Mouse (Mus musculus) liver, adult 2 months (tissue): ENCODE results near the gene Tek. TPM values are rescaled to one million over a fixed set of nuclear protein-coding genes. Genes with fewer than 3 reads are reported as not detected.

ENCODE experiments used
- DNase-seq: peaks from one replicate; pipeline ENCODE4 v3.0.0-alpha.2; 2011; ENCODE audit warnings: low read depth, low spot score; ENCODE audit errors: extremely low read depth
- H3K27ac ChIP-seq: fragments of 200-500 bp; replicated peaks from 2 replicates; pipeline ENCODE4 v1.5.1; 2012; ENCODE audit warnings: low read depth, mild to moderate bottlenecking, control low read depth, inconsistent platforms, low read length; ENCODE audit not compliant: insufficient read depth
- H3K27me3 ChIP-seq: fragments of 200-500 bp; 2 replicates; pipeline ENCODE4 v1.6.1; 2012; ENCODE audit warnings: mild to moderate bottlenecking, moderate library complexity, low read length, inconsistent platforms; ENCODE audit not compliant: control insufficient read depth, insufficient read depth
- H3K36me3 ChIP-seq: fragments of 200-500 bp; 2 replicates; pipeline ENCODE4 v1.6.1; 2012; ENCODE audit warnings: low read length, inconsistent platforms; ENCODE audit not compliant: control insufficient read depth, insufficient read depth
- H3K4me1 ChIP-seq: fragments of 200-500 bp; 2 replicates; pipeline ENCODE4 v1.6.1; 2011; ENCODE audit warnings: low read length; ENCODE audit not compliant: control insufficient read depth, insufficient read depth
- H3K4me3 ChIP-seq: fragments of 200-500 bp; 2 replicates; pipeline ENCODE4 v1.5.1; 2011; ENCODE audit warnings: low read depth, mild to moderate bottlenecking, control low read depth, low read length, moderate library complexity; ENCODE audit not compliant: insufficient read depth
- H3K79me2 ChIP-seq: fragments of 200-500 bp; 2 replicates; pipeline ENCODE4 v1.6.1; 2012; ENCODE audit warnings: inconsistent platforms, mild to moderate bottlenecking, low read length, moderate library complexity; ENCODE audit not compliant: control insufficient read depth, insufficient read depth
- H3K9ac ChIP-seq: fragments of 200-500 bp; 2 replicates; pipeline ENCODE4 v1.6.1; 2012; ENCODE audit warnings: low read depth, mild to moderate bottlenecking, control low read depth, inconsistent platforms, low read length
- CTCF ChIP-seq: fragments of 200-500 bp; IDR thresholded peaks from 2 replicates; pipeline ENCODE4 v1.5.1; 2011; ENCODE audit warnings: low read depth, low read length, control low read depth
- POLR2A ChIP-seq: fragments of 200-500 bp; IDR thresholded peaks from 2 replicates; pipeline ENCODE4 v1.6.1; 2011; ENCODE audit warnings: low read length, control low read depth; ENCODE audit not compliant: insufficient read depth; ENCODE audit errors: extremely low read depth
- WGBS: fragments of 180-500 bp; shearing (Covaris S2); methylation state at CpG from one replicate; pipeline ENCODE4 v1.1.7; 2018; 5-methylcytosine and 5-hydroxymethylcytosine counted together
- polyA plus RNA-seq: library from polyadenylated mRNA; depleted of rRNA; stranded (reverse); fragments of >200 nt; gene quantifications from 2 replicates; pipeline ENCODE4 v1.2.3, GENCODE M21; 2012
- total RNA-seq: library from RNA; depleted of rRNA; stranded (reverse); fragments of >200 nt; gene quantifications from 2 replicates; pipeline ENCODE4 v1.2.3, GENCODE M21; 2014

Gene Tek
- total and polyA plus RNA-seq, 2 experiments = 2.3 to 15.0 TPM

DNA sequence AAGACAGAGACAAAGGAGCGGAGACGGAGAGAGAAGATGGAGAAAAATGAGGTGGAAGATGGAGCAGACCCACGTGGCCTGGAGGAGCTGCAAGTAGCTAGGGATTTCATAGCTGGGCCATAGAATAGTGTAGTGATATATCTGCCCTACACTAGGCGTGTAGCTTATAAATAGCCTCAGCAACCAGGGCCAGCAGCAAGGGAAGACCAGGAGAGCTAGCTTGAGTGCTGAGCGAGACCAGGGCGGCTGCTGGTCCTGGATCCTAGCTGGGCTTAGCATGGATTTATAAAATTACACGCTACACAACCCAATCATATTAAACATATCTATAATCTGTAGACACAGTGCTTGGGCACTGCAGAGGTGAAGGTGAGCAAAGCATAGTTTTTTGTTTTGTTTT is 27.1 kb downstream of the Tek start:
- DNase-seq = no peak
- TF ChIP-seq CTCF = no peak
- no peak for TF ChIP-seq POLR2A
- no peak overlapping the region for H3K9ac ChIP-seq
- no peaks in the 10 kb centered on the region for H3K27me3 ChIP-seq
- H3K27ac ChIP-seq = no peak overlapping the region
- no peaks in the 10 kb centered on the region for H3K36me3 ChIP-seq
- H3K79me2 ChIP-seq = no peaks in the 10 kb centered on the region; the same call in 1 of the 2 replicates
- 84% methylated on average over 7 of the region's 7 CpGs for WGBS
- H3K4me1 ChIP-seq = no peaks in the 10 kb centered on the region
- no peak overlapping the region for H3K4me3 ChIP-seq

DNA sequence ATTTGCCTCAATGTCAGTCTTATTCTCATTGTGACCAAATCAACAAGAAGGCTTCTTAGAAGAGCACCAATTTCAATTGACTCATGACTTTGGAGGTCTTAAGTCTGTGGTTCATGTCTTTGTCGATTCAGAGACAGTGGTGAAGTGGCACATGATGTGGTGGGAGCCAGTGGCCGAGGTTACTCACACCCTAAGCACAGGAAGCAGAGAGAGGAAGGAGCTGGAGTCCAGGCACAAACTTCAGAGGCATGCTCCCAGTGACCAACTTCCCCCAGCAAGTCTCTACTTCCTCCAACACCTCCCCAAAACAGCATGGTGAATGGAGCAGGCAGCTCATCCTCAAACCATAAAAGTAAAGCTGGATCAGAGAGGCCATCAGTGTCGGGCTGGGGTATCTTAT is 29.5 kb downstream of the Tek start:
- no peak for DNase-seq
- H3K79me2 ChIP-seq = no peaks in the 10 kb centered on the region; the same call in 1 of the 2 replicates
- 63% methylated on average over 3 of the region's 3 CpGs for WGBS
- H3K4me1 ChIP-seq = no peaks in the 10 kb centered on the region
- no peak overlapping the region for H3K4me3 ChIP-seq
- H3K9ac ChIP-seq = no peak overlapping the region
- H3K36me3 ChIP-seq = no peaks in the 10 kb centered on the region
- no peaks in the 10 kb centered on the region for H3K27me3 ChIP-seq
- TF ChIP-seq CTCF (no peak), POLR2A (no peak)
- H3K27ac ChIP-seq = no peak overlapping the region

- H3K27ac ChIP-seq = no peak overlapping the region
- no peak overlapping the region for H3K4me3 ChIP-seq
- H3K27me3 ChIP-seq = no peaks in the 10 kb centered on the region
- H3K79me2 ChIP-seq = no peaks in the 10 kb centered on the region
- no peaks in the 10 kb centered on the region for H3K4me1 ChIP-seq
- no peak for DNase-seq
- TF ChIP-seq CTCF (no peak), POLR2A (no peak)
- H3K36me3 ChIP-seq = no peaks in the 10 kb centered on the region
- 93% methylated on average over 5 of the region's 5 CpGs for WGBS
- H3K9ac ChIP-seq = no peak overlapping the region
These were observed 42.0 kb downstream of the Tek start for GRCm38 (mm10) chr4:94781043-94781442.

- Histone ChIP-seq H3K79me2 (no peaks in the 10 kb centered on the region), H3K27ac (no peak overlapping the region), H3K4me1 (0 out of 2 replicates have a peak, but pooled peaks cover 2% of the 10 kb centered on the region), H3K36me3 (no peaks in the 10 kb centered on the region), H3K4me3 (no peak overlapping the region), H3K27me3 (no peaks in the 10 kb centered on the region), H3K9ac (no peak overlapping the region)
- TF ChIP-seq POLR2A = no peak
- TF ChIP-seq CTCF = no peak
- no peak for DNase-seq
- 83% methylated on average over 2 of the region's 2 CpGs for WGBS
These were observed 46.8 kb downstream of the Tek start for GRCm38 (mm10) chr4:94785921-94786320.

DNA sequence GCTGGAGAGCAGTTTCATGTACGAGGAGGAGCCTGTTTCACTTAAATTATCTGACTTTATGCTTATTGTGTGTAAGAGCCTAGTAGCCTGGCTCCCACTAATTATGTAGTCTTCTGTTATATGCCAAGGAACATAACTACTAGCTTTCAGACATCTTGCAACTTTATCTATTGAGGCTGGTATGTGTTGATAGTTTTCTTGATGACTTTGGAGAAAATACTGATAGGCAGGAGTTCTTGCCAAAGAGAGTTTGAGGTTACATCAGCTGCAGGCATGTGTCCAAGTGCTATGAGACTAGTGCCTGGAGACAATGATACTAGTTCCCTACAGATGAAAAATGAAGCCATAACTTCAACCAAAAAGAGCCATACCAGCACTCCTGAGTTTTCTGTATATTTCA is 64.1 kb downstream of the Tek start:
- Histone ChIP-seq H3K27me3 (no peaks in the 10 kb centered on the region), H3K4me1 (no peaks in the 10 kb centered on the region), H3K4me3 (no peak overlapping the region), H3K36me3 (no peaks in the 10 kb centered on the region), H3K27ac (no peak overlapping the region), H3K79me2 (no peaks in the 10 kb centered on the region), H3K9ac (no peak overlapping the region)
- WGBS = 67% methylated on average over 1 of the region's 1 CpGs
- TF ChIP-seq CTCF = no peak
- DNase-seq = peak; percentile 32

- no peak overlapping the region for H3K9ac ChIP-seq
- no peaks in the 10 kb centered on the region for H3K27me3 ChIP-seq
- no peak overlapping the region for H3K4me3 ChIP-seq
- no peaks in the 10 kb centered on the region for H3K36me3 ChIP-seq
- 67% methylated on average over 1 of the region's 1 CpGs for WGBS
- no peaks in the 10 kb centered on the region for H3K4me1 ChIP-seq
- DNase-seq = no peak
- no peak for TF ChIP-seq POLR2A
- TF ChIP-seq CTCF = no peak
- no peak overlapping the region for H3K27ac ChIP-seq
- no peaks in the 10 kb centered on the region for H3K79me2 ChIP-seq
These were observed 71.5 kb downstream of the Tek start for GRCm38 (mm10) chr4:94810616-94811015.
